Mouse (Mus musculus) thymus, postnatal 10 days (tissue): ENCODE data around the gene Trim26.
"Not testable (repeated sequence)": the region's sequence is repeated elsewhere in the genome, so short reads cannot be mapped to it uniquely, and the experiment has no call there.

ENCODE experiments used
- DNase-seq, 2 experiments: peaks; one replicate each; pipeline ENCODE4 v3.0.0; 2021; ENCODE audit warnings: low spot score in 2 of 2

The Trim26 gene

GRCm38 (mm10) chr17:36851627-36852026, 14.7 kb downstream of the Trim26 start:
- DNase-seq, result no peak

- no peak for DNase-seq
Measured at GRCm38 (mm10) chr17:36855484-36855883, 18.6 kb downstream of the Trim26 start.

- no peak for DNase-seq
Measured at GRCm38 (mm10) chr17:36856236-36856635, 19.3 kb downstream of the Trim26 start.

- no peak for DNase-seq
Measured at GRCm38 (mm10) chr17:36858181-36858580, 21.2 kb downstream of the Trim26 start.

GRCm38 (mm10) chr17:36861680-36862079, 24.7 kb downstream of the Trim26 start:
- DNase-seq, result no peak

- DNase-seq, result no peak
Measured at GRCm38 (mm10) chr17:36866719-36867527, 30.0 kb downstream of the Trim26 start, which contains the start of gene Trim15. Gene Trim15 (minus strand): TSS chr17:36867210.

GRCm38 (mm10) chr17:36868836-36869235, 31.9 kb downstream of the Trim26 start:
- no peak for DNase-seq

- no peak for DNase-seq
Measured at GRCm38 (mm10) chr17:36869284-36869954, 32.5 kb downstream of the Trim26 start, which contains the start of gene Trim10. Gene Trim10 (plus strand): TSS chr17:36869574.

- no peak for DNase-seq
Measured at GRCm38 (mm10) chr17:36869955-36870810, 33.2 kb downstream of the Trim26 start.

GRCm38 (mm10) chr17:36874636-36875035, 37.7 kb downstream of the Trim26 start:
- no peak for DNase-seq

GRCm38 (mm10) chr17:36883350-36883749, 46.4 kb downstream of the Trim26 start:
- no peak for DNase-seq

GRCm38 (mm10) chr17:36885132-36885790, 48.3 kb downstream of the Trim26 start:
- DNase-seq, result no peak

- DNase-seq, result no peak
Measured at GRCm38 (mm10) chr17:36890073-36890903, 53.4 kb downstream of the Trim26 start, which contains the start of gene Trim40. Gene Trim40 (minus strand): TSS chr17:36890123.

GRCm38 (mm10) chr17:36891496-36891895, 54.6 kb downstream of the Trim26 start:
- DNase-seq, result not testable (repeated sequence)

- peak in 1 of 2 experiments; percentile 11 for DNase-seq
Measured at GRCm38 (mm10) chr17:36892362-36892761, 55.4 kb downstream of the Trim26 start.

GRCm38 (mm10) chr17:36893387-36893786, 56.5 kb downstream of the Trim26 start:
- no peak for DNase-seq

- DNase-seq, result no peak
Measured at GRCm38 (mm10) chr17:36896583-36896982, 59.6 kb downstream of the Trim26 start.

GRCm38 (mm10) chr17:36897065-36897464, 60.1 kb downstream of the Trim26 start:
- no peak for DNase-seq

GRCm38 (mm10) chr17:36897552-36898205, 60.7 kb downstream of the Trim26 start, which contains the start of gene Trim31:
Gene Trim31 (plus strand): TSS chr17:36898118.
- no peak for DNase-seq

- no peak for DNase-seq
Measured at GRCm38 (mm10) chr17:36899376-36899775, 62.4 kb downstream of the Trim26 start.
